Mouse (Mus musculus) embryonic fibroblast, embryonic 13.5 days (primary cell): ENCODE results near the gene Olfr304. TPM values are rescaled to one million over a fixed set of nuclear protein-coding genes. Genes with fewer than 3 reads are reported as not detected.
"Not testable (repeated sequence)": the region's sequence is repeated elsewhere in the genome, so short reads cannot be mapped to it uniquely, and the experiment has no call there.

Experiments used
- H3K27ac ChIP-seq: 2 replicates; pipeline ENCODE4 v1.5.1; 2012; ENCODE audit warnings: low read length, control low read depth, inconsistent platforms; ENCODE audit not compliant: insufficient read depth
- H3K4me1 ChIP-seq: 2 replicates; pipeline ENCODE4 v1.6.1; 2011; ENCODE audit warnings: low read length; ENCODE audit not compliant: control insufficient read depth, insufficient read depth
- H3K4me3 ChIP-seq: 2 replicates; pipeline ENCODE4 v1.5.1; 2011; ENCODE audit warnings: mild to moderate bottlenecking, control low read depth, low read length; ENCODE audit not compliant: insufficient read depth
- CTCF ChIP-seq: IDR thresholded peaks from 2 replicates; pipeline ENCODE4 v1.5.1; 2011; ENCODE audit warnings: mild to moderate bottlenecking, control low read depth, low read length, moderate library complexity, borderline replicate concordance; ENCODE audit not compliant: insufficient read depth
- POLR2A ChIP-seq: IDR thresholded peaks from 2 replicates; pipeline ENCODE4 v1.6.1; 2011; ENCODE audit warnings: low read depth, mild to moderate bottlenecking, control low read depth, low read length, moderate library complexity
- polyA plus RNA-seq: library from polyadenylated mRNA; stranded (reverse); fragments of >200 nt; gene quantifications from 2 replicates; pipeline ENCODE4 v1.2.4, GENCODE M21; 2011; ENCODE audit warnings: low read depth; ENCODE audit not compliant: missing spikeins, insufficient read length

Olfr304 gene
- not detected in 2 replicates for polyA plus RNA-seq

DNA sequence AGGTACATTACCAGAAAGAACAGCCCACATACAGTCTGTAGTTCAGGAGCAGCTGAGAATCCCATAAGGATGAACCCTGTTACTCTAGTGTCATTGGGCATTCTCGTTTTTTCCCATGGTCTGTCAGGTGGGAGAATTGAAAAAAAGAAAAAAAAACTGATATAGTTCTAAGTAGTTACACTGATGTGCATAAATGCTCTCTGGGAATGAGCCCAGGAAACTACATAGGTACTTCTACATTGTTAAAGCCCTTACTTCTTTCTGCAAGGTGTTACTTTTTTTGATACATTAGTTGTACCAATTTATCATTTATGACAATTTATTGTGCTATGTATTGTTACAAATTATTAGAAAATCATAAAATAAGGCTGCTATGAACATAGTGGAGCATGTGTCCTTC, at the start of gene Olfr304:
Olfr304 (minus strand) TSS at position 101 of the 400 bp plus-strand sequence.
- H3K4me1 ChIP-seq, result no peaks in the 10 kb centered on the region
- H3K4me3 ChIP-seq, result no peak within 1 kb of the TSS
- TF ChIP-seq POLR2A (no peak), CTCF (no peak)
- H3K27ac ChIP-seq, result no peak within 1 kb of the TSS

DNA sequence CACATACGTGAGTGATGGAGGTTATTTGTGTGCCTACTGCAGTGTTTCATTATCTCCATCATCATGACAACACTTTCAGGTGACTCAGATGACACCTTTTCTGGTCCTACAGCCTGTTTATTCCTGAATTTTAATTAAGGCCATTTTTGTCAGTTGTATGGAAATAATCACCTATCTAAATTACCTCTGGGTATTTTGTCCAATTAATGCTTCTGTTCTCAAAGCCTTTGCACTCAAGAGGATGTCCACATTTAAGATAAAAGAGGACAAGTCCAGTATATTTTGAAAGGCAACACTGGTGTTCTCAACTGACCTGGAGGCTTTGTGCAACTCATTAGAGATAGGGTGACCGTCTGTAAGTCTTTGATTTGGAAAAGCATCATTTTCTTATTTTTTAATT, 17.1 kb upstream of the Olfr304 start, which contains the start of gene Olfr301:
Olfr301 (plus strand) TSS at position 301 of the 400 bp plus-strand sequence.
- H3K4me1 ChIP-seq, result no peaks in the 10 kb centered on the region
- no peak for TF ChIP-seq POLR2A
- no peak for TF ChIP-seq CTCF
- no peak within 1 kb of the TSS for H3K4me3 ChIP-seq
- H3K27ac ChIP-seq, result no peak within 1 kb of the TSS

DNA sequence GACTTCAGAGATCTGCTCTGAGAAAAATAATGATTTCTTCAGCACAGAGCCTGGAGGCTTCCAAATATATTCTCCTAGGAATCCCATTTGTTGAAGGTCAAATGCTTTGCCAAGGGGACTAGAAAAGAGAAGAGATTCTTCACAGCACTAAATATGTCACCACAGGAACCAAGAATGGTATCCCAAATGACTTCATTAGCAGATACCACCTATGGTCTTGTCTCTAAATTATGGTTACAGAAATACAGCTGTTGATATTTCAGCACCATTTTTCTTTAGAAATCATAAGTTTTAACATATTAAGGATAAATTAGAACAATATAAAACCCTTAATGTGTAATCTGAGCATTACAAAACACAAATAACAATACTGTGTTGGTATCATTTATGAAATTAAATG, 11.2 kb upstream of the Olfr304 start, which contains the start of gene Olfr303:
Olfr303 (minus strand) TSS at position 101 of the 400 bp plus-strand sequence.
- TF ChIP-seq POLR2A (no peak), CTCF (no peak)
- no peaks in the 10 kb centered on the region for H3K4me1 ChIP-seq
- no peak within 1 kb of the TSS for H3K4me3 ChIP-seq
- no peak within 1 kb of the TSS for H3K27ac ChIP-seq

DNA sequence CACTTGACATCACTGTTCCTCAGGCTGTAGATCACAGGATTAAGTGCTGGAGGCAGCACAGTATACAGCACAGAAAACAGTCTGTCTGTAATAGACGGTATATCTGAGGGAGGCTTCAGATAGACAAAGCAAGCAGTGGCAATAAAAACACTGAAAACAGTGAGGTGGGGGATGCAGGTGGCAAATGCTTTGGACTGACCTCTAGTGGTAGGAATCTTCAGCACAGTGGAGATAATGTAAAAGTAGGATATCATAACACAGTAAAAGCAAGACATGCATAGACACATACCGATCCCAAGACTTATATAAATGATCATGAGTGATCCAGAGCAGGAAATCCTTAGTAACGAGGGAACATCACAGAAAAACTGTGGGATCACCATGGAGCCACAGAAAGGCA, 689 bp downstream of the Olfr304 start:
- Histone ChIP-seq H3K4me3 (no peak overlapping the region), H3K4me1 (no peaks in the 10 kb centered on the region), H3K27ac (no peak overlapping the region)
- TF ChIP-seq CTCF, result no peak
- no peak for TF ChIP-seq POLR2A

DNA sequence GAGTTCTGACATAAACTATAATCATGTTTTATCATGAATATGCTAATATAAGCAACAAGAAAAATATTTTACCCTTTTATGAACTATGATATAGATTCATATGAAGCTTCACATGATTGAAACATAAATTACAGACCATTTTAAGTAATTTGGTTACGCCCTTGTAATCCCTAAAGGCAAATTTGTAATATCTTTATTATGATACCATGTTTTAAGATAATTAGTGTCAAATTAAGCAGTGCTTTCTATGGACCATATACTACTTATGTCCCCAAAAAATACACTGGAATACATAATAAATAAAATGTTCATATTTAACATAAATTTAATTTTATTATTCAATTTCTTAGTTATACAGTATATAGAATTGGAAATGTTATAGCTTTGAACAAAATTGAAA, 19.6 kb downstream of the Olfr304 start, which contains the start of gene Olfr305:
Olfr305 (minus strand) TSS at position 101 of the 400 bp plus-strand sequence.
- TF ChIP-seq POLR2A (no peak), CTCF (no peak)
- Histone ChIP-seq H3K4me1 (no peaks in the 10 kb centered on the region), H3K4me3 (no peak within 1 kb of the TSS), H3K27ac (no peak within 1 kb of the TSS)

DNA sequence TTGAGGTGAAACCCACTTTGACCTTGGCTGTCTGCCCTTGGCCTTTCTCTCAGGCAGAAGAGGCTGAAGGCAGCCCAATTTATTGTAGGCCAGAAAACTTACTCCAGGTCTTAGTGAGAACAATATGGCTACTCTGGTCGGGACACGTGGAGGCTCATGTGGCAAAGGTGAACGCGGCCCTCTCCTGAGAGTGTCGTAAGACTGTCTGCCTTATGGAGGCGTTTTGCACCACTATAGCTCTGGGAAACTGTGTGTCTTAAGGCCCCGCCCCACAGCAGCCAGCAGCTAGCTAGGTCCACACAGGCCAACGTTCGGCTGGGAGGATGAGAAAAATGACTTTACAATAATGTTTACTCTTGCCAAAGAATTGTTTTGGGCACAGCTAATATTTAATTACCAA, 40.2 kb downstream of the Olfr304 start:
- H3K27ac ChIP-seq, H3K4me3 ChIP-seq, H3K4me1 ChIP-seq: not testable (repeated sequence)

DNA sequence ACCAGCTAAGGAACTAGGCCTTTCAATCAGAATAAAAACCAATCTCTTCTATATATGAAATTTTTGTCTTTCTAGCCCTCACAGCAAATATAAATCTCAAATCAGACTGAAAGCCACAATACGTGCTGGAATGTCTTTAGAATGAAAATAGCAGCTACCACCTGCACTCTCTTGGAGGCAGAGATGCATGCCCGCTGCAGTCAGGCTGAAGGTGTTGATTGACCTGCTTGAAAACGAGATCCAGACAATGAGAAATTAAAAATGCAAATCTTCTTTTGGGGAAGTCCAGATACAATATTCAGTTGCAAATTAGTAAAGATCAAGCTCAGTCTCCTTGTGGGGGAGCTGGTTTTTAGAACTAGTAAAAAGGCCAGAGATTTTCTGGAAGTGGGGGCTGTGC, 42.2 kb downstream of the Olfr304 start:
- Histone ChIP-seq H3K27ac (no peak overlapping the region), H3K4me3 (no peak overlapping the region), H3K4me1 (no peaks in the 10 kb centered on the region)
- no peak for TF ChIP-seq POLR2A
- no peak for TF ChIP-seq CTCF

DNA sequence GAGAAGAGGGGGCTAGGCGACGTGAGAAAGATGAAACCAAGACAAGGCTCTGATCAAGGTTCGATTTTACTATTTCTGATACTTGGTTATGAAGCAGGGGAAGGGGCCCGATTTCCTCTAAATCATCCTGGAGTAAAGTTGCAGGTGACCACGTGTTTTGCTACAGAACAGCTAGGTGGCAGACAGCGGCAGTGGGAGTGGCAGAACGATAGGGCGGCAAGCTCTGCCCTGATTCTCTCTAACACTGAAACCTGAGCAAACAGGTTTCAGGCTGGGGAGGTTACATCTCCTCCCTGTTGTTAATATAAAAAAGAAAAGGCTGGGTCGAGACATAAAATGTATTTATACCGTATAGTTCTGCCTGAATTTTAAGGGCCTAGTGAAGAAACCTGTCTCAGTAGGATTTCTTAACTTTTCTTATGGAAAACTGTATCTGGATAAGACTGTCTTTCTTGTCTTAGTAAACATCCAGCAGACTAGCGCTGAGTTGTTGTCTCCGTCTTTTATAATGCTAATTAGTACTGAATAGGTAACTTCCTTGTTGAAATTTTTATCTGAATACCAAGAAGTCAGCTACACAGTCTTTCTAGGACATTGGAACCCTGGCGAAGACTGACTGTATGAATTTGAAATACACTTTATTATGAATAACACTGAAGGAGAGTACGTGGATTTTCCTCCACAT, 43.4 kb downstream of the Olfr304 start:
- H3K4me3 ChIP-seq, result no peak overlapping the region
- TF ChIP-seq POLR2A (no peak), CTCF (no peak)
- no peak overlapping the region for H3K27ac ChIP-seq
- H3K4me1 ChIP-seq, result no peaks in the 10 kb centered on the region

DNA sequence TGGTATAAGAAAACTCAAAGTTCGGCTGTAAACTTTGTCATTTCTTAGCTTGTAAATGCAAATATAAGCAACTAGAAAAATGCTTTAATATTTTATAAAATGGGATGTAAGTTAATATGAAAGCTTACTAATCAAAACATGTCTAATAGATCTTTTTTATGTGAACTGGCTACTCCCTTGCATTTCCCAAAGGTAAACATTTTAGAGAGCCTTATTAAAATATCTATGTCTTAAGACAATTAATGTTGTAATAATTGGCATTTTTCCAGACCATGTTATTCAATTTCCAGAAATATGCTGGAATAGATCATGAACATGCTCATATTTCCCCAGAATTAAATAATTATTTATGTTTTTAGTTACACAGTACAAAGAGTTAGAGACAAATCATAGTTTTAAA, 49.0 kb downstream of the Olfr304 start, which contains the start of gene Olfr307:
Olfr307 (minus strand) TSS at position 101 of the 400 bp plus-strand sequence.
- H3K4me1 ChIP-seq, result no peaks in the 10 kb centered on the region
- H3K27ac ChIP-seq, result no peak within 1 kb of the TSS
- H3K4me3 ChIP-seq, result no peak within 1 kb of the TSS
- TF ChIP-seq CTCF (no peak), POLR2A (no peak)

Other genes starting within 250 kb of the Olfr304 start
- not detected in 2 replicates for gene Vmn2r75, start 214.9 kb downstream of the Olfr304 start, polyA plus RNA-seq
- gene Vmn2r76, start 140.3 kb downstream of the Olfr304 start, polyA plus RNA-seq, result not detected in 2 replicates
- gene Olfr310, start 109.5 kb downstream of the Olfr304 start, polyA plus RNA-seq, result not detected in 2 replicates
- not detected in 2 replicates for gene Olfr309, start 73.0 kb downstream of the Olfr304 start, polyA plus RNA-seq
- gene Olfr308, start 61.0 kb downstream of the Olfr304 start, polyA plus RNA-seq, result not detected in 2 replicates
- gene Olfr307, start 49.1 kb downstream of the Olfr304 start, polyA plus RNA-seq, result not detected in 2 replicates
- not detected in 2 replicates for gene Olfr305, start 19.7 kb downstream of the Olfr304 start, polyA plus RNA-seq
- not detected in 2 replicates for gene Olfr303, start 11.1 kb upstream of the Olfr304 start, polyA plus RNA-seq
- gene Olfr301, start 17.2 kb upstream of the Olfr304 start, polyA plus RNA-seq, result not detected in 2 replicates
- not detected in 2 replicates for gene Olfr299, start 73.3 kb upstream of the Olfr304 start, polyA plus RNA-seq
- not detected in 2 replicates for gene Olfr298, start 105.8 kb upstream of the Olfr304 start, polyA plus RNA-seq
- not detected in 2 replicates for gene Olfr297, start 133.3 kb upstream of the Olfr304 start, polyA plus RNA-seq
- not detected in 2 replicates for gene Olfr295, start 197.2 kb upstream of the Olfr304 start, polyA plus RNA-seq
- not detected in 2 replicates for gene Olfr294, start 230.0 kb upstream of the Olfr304 start, polyA plus RNA-seq